Mouse (Mus musculus): ENCODE measurements at regions not wholly inside any gene's neighbourhood (a gene's known extent, or its start where the extent isn't known, plus 50 kb on each side); places are given as distances from the start of the nearest gene placed in this dataset.
A peak's percentile ranks its signal among the peaks of the same experiment; 100 is the strongest.

GRCm38 (mm10) chr8:116021691-116022090, 314.1 kb upstream of the Maf start:
- DNase-seq: no peak

DNA sequence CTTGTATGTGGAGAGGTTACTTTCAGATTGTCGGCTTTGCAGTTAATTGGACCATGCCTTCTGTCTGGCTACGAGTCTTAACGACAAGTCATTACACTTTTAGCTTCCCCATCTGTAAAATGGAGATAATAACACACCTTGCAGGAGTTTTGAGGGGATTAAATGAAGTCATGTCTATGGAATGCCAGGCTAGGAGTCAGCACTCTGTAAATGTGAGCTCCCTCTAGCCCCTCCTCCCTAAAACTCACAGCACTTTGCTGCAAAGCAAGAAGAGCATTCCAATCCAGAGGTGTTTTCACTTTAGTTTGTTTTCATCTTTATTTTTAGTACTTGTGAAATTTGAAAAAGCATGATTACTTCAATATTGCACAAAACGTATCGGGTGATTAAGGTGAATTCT, 287.7 kb upstream of the Maf start:
- no peak for DNase-seq

- DNase-seq: no peak
These were observed 284.4 kb upstream of the Maf start for GRCm38 (mm10) chr8:115991989-115992388.

DNA sequence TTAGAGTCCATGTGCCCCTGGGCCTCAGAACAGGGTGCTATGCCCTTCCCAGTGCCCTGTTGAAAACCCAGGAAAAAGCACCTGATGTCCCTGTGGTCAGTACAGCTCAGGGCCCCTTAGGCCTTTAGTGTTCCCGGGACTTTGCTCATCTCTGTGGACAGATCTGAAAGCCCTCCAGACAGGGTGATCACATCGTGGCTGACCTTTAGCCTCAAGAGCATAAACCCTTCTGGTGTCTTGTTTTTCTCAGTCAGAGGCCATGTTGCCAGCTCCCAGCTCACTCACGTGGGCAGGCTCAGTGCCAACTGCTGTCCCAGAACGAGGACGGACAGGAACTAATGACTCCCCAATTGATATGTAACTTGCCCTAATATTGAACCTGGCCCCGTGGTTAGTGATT, 275.8 kb upstream of the Maf start:
- DNase-seq: peak; percentile 95 to 96

- no peak for DNase-seq
These were observed 274.7 kb upstream of the Maf start for GRCm38 (mm10) chr8:115982326-115982725.

DNA sequence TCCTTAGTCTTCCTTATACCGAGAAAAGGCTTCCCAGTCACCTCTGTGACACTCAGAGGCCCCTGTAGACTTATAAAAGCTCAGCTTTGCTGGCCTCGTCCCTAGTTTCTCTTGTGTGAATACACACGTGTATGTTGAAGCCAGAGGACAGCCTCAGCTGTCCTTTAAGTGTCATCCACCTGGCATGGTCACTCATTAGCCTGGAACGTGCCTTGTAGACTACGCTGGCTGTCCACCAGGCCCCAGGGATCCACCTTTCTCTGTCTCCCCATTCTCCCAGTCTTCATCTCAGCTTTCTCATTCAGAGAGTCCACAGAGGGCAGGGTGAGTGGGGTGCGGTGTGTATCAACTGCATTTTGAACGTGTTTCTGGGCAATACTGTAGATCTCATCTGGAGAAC, 273.8 kb upstream of the Maf start:
- DNase-seq: peak; percentile 41 to 62

DNA sequence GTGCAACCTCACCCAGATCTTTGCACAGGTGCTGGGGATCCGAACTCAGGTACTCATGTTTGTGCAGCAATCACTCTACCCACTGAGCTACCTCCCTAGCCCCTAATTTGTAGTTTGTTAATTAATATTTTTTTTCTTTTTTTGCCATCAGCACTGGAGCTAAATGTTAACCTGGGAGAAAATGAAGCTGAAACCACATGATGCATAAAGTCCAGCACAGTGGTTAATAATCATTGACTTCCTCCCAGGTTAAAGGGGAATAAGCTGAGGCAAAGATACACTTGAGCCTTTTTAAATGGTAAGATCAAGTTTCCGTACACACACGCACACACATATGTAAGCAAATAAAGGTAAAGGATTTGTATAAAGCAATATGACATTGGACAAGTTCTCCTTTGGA, 273.0 kb upstream of the Maf start:
- peak; percentile 37 to 74 for DNase-seq

GRCm38 (mm10) chr8:115977152-115977551, 269.6 kb upstream of the Maf start:
- peak in 1 of 2 experiments; percentile 58 for DNase-seq

DNA sequence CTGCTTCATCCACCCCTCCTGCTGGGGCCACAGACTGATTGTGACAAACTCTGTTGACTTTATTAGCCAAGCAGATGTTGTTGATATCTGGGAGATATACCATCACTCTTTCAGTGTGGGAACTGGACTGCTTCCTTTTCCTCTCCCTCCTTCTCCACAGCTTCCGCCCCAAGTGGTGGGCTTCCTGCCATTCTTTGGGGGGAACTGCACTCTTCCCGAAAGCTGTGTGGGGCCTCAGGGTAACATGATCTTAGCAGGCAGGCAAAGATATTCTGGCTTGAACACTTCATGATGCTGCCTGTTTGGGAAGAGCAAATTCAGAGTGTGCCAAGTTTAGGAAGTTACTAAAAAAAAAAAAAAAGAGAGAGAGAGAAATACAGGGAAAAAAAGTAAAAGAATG, 267.1 kb upstream of the Maf start:
- no peak for DNase-seq

DNA sequence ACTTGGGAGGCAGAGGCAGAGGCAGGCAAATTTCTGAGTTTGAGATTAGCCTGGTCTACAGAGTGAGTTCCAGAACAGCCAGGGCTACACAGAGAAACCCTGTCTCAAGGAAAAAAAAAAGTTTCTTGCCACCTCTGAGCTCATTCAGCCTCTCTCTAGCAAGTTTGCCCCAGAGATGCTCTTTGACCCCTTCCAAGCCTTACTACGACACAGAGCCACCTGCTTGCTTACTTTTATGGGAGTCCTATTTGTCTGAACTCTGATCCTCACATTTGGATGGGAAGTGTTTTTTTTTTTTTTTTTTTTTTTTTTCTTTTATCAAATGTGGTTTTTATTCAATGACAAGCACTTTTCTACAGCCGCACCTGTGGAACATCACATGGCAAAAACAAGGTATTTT, 263.8 kb upstream of the Maf start:
- peak; percentile 29 to 43 for DNase-seq

DNA sequence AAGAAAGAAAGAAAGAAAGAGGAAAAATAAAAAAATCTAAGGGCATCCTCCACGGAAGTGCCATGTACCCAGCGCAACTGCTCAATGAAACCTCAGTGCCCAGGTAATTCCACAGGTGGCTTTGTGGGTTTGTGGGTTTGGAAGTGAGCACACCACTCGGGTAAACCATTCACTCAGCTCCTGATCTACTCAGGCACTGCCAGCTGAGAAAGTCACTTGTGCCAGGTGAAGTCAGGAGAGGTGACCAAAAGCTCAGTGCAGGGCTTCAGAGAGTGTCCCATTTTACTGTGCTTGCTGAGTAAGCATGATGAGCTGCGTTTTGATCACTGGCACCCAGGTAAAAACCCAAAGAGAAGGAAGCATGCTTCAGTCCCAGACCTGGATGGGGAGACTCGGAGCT, 260.5 kb upstream of the Maf start:
- DNase-seq: peak; percentile 34

GRCm38 (mm10) chr8:115965981-115966380, 258.4 kb upstream of the Maf start:
- no peak for DNase-seq

GRCm38 (mm10) chr8:115955371-115955770, 247.8 kb upstream of the Maf start:
- no peak for DNase-seq

GRCm38 (mm10) chr8:115953783-115954470, 246.3 kb upstream of the Maf start:
- no peak for DNase-seq

DNA sequence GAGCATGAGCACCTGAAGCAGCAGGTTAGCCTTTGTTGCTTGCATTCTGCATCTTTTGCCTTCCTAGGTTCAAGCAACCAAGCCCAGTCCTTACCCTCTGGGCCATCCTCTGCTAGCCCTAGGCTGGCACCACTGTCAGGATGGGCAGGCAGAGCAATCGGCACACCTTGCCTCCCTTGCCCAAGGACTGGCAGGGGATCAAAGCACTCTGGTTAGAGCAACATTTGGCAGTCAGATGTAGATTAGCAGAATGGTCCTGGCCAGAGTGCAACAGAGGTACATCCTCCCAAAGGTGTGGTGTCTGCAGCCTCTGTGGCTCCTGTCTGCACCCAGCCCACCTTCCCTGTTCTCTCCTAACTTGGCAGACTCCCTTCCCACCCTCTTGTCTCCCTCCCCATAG, 244.9 kb upstream of the Maf start:
- no peak for DNase-seq

DNA sequence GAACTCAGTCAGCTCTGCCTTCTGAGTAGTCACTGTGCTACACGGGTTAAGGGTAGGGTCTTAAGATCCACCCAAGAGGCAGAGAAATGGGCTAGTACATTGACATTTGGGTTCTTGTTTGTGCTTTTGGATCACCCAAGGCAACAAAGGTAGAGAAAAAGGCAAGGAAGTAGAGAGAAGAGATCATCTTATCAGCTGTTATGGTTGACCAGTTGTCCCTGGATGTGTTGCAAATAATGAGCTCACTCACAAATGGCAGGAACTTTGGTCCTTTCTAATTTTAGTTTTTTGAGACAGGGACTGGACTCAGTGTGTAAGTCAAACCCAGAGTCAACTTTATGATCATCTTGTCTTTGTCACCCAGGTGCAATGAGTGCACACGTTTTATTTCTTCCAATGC, 241.3 kb upstream of the Maf start:
- DNase-seq: no peak

GRCm38 (mm10) chr8:115948036-115948435, 240.4 kb upstream of the Maf start:
- no peak for DNase-seq

- DNase-seq: peak in 1 of 2 experiments; percentile 8
These were observed 235.3 kb upstream of the Maf start for GRCm38 (mm10) chr8:115942731-115943509.

DNA sequence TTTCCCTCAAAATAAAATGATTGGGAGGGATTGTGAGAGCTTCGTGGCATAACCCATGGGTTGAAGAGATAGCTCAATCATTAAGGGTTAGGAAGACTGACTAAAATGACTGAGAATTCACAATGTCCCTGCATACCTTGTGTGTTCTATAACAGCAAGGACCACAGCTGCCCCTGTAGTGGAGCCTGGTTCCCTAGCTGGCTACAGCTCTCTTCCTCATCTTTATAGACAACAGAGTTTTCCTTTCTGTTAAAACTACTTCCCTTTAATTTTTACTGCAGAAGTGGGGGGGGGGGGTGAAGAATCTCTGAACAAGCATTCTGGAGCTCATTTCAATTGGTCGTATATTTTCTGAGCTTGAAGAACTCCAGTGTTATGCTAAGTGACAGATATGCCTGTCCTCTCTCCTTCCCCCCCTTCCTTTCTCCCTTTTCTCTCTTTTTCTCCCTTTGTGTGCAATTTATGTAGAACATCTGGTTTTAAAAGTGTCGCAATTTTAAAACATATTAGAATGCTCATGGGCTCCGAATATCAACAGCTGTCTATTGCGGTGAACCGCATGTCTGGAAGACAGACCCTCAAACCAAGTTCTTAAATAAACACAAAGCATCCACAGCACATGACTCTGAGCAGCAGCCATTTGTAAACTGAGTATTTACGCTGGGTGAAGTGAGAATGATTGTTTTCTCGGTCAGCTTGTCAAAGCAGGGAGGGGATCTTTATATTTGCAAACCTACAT, 222.0 kb upstream of the Maf start:
- DNase-seq: no peak

GRCm38 (mm10) chr8:115921889-115922288, 214.3 kb upstream of the Maf start:
- DNase-seq: no peak

GRCm38 (mm10) chr8:115906650-115907049, 199.1 kb upstream of the Maf start:
- DNase-seq: no peak

- DNase-seq: peak; percentile 37 to 76
These were observed 196.3 kb upstream of the Maf start for GRCm38 (mm10) chr8:115903853-115904420.

GRCm38 (mm10) chr8:115897521-115898178, 190.1 kb upstream of the Maf start:
- DNase-seq: no peak
